Mouse (Mus musculus): ENCODE results near the gene Egfl6. TPM values are rescaled to one million over a fixed set of nuclear protein-coding genes. Genes with fewer than 3 reads are reported as not detected.

Gene Egfl6
- 0.29 and 0.62 TPM in 2 replicates for polyA plus RNA-seq (2012; rRNA removed; ENCODE audit: low replicate concordance)

GRCm38 (mm10) chrX:166584947-166585824 lies at the start of gene Egfl6:
TSS of gene Egfl6 (minus strand) at chrX:166585720.

GRCm38 (mm10) chrX:166518345-166518744 lies 67.2 kb downstream of the Egfl6 start, which contains the start of gene Tceanc:
TSS of gene Tceanc (minus strand) at chrX:166518567.

GRCm38 (mm10) chrX:166479365-166479983 lies 106.0 kb downstream of the Egfl6 start, which contains the start of gene Rab9:
TSS of gene Rab9 (minus strand) at chrX:166479867.

Other genes with a start within 250 kb of the Egfl6 start
- gene Trappc2, start 145.1 kb downstream of the Egfl6 start, polyA plus RNA-seq (2012; rRNA removed; ENCODE audit: low replicate concordance): 1.7 and 7.4 TPM in 2 replicates
- 1.1 and 1.2 TPM in 2 replicates for gene Ofd1, start 145.0 kb downstream of the Egfl6 start, polyA plus RNA-seq (2012; rRNA removed; ENCODE audit: low replicate concordance)
- gene Rab9, start 105.9 kb downstream of the Egfl6 start, polyA plus RNA-seq (2012; rRNA removed; ENCODE audit: low replicate concordance): 3.3 and 8.8 TPM in 2 replicates
- 1.2 and 1.9 TPM in 2 replicates for gene Tceanc, start 67.2 kb downstream of the Egfl6 start, polyA plus RNA-seq (2012; rRNA removed; ENCODE audit: low replicate concordance)

Measured in mammary gland, adult 2 months (tissue).